Mouse (Mus musculus) erythroblast, embryonic 14.5 days (primary cell): Measurements from ENCODE around the gene 4930523C07Rik.

Source experiments
- GATA1 ChIP-seq: IDR thresholded peaks from 2 replicates; pipeline ENCODE4 v1.6.1; 2012; ENCODE audit warnings: low read length, inconsistent platforms, mixed read lengths
- TAL1 ChIP-seq: IDR thresholded peaks from 3 replicates; pipeline ENCODE4 v1.6.1; 2012; ENCODE audit warnings: low read length, inconsistent platforms, mixed read lengths

DNA sequence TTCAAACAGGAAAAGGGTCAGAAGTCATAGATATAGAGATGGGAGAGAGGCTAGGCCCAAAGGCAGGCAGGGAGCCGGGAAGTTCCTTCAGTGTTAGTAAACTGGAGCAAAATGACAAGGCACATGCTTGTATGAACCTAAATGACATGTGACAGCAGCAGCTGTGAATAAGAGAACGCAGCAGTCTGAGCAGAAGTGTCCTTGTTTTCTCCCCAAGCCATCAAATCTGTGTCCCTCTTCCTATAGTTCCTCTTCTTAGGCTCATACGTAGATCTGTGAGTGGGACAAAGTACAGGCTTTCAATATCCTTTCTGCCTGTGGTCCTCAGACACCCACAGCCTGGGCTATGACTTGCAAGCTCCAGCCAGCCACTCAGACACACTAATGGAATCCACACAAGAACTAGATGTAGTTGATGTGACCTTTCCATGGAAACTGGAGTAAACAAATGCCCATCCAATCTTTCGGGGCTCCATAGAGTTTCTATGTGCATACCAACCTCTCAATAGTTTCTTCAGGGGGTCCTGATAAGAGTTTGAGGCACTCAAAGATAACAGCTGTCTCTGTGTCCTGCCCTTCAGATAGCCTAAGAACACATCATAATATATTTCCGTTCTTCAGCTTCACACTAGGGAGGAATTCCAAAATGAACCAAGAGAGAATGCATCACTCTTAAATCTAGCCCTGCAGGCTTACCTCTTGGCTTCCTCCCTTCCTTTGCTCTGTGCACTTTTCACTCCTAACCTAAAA lies 5.1 kb downstream of the 4930523C07Rik start:
- TF ChIP-seq GATA1 (no peak), TAL1 (no peak)
